Mouse (Mus musculus) urinary bladder, postnatal 36 days (tissue): ENCODE data around the gene Szrd1.

ENCODE experiments used
- DNase-seq, 2 experiments: peaks; one replicate each; pipeline ENCODE4 v3.0.0; 2022; ENCODE audit warnings: low spot score in 2 of 2, mixed read lengths in 1 of 2

Szrd1 gene

DNA sequence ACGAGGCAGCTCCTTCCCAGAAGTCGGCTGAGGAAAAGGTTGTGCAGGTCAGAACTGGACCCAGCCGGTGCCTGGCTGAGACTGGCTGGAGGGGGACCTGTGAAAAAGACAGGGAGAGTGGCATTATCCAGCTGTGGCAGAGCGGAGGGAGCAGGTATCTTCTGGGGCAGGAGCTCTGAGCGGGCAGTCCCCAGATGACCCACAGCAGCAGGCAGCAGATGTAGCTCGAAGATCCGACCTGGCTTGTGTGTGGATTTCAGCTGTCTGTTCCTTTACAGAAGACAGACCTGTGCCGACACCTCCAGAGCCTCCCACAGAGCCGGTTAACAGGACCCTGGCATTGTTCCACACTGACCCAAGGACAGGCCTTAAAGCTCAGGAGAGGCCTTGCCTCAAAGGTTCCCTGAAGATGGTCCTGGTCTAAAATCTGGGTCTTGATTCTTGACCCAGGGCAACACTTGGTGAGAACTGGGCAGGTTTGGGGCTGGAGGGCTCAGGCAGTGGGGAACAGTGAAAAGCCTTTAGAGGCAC is 72.0 kb downstream of the Szrd1 start:
- DNase-seq = no peak

GRCm38 (mm10) chr4:141066709-141067515 is 72.7 kb downstream of the Szrd1 start:
- DNase-seq = no peak

DNA sequence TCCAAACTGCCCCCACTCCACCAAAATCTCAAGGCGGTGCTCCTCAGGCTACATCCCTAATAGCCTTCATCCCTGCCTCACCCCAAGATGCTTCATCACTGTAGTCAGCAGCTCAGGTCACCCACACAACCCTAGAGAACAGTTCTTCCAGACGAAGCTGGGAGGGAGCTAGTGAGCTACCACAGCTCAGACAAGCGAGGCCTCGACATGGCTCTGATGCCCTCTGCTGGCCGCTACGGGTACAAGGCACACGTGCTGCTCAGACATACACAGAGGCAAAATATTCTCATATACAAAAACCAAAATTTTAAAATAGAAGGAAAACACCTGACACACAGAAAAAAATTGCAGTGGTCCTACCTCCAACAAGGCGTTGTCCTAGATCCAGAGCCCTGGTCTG is 74.5 kb downstream of the Szrd1 start:
- peak; percentile 64 to 76 for DNase-seq

DNA sequence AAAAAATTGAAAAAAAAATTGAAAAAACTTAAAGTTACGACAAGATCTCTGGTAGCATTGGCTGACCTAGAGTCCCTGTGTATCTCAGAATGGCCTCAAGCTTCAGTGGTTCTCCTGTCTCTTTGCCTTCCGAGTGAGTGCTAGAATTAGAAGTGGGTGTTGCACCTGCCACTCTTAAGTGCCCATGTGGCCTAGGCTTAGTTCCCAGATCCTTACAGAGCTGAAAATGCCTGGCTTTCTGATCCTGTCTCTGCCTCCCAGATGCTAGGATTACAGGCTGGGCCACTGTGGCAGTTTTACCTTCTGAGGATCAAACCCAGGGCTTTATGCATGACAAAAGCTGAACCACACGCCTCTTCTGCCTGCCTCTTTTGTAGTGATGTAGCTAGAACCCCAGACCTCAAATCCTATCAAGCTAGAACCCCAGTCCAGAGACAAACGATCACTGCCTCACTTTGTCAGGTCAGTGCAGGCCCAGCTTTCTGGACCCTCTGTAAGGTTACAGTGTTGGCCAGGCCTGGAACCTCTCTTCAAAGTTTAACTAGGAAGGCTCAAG is 75.4 kb downstream of the Szrd1 start:
- DNase-seq = no peak
